Mouse (Mus musculus) embryonic facial prominence, embryonic 15.5 days (tissue): Measurements from ENCODE around the gene Ginm1. TPM values are rescaled to one million over a fixed set of nuclear protein-coding genes. Genes with fewer than 3 reads are reported as not detected.

ENCODE experiments used
- microRNA-seq: library from miRNA; unstranded; fragments of <30 nt; microRNA quantifications from one replicate; pipeline ENCODE4, GENCODE M21; 2016; ENCODE audit warnings: borderline number of aligned reads
- polyA plus RNA-seq: library from polyadenylated mRNA; unstranded; fragments of >200 nt; fragmentation: Nextera tagmentation; extraction: Ambion mirVana; gene quantifications from 2 replicates; pipeline ENCODE4 v1.2.1, GENCODE M21; 2015

The Ginm1 gene
- polyA plus RNA-seq, 1 experiment from 2014 or later: 87.3 TPM

Small RNAs within 50 kb of the gene (microRNA-seq; reads per million reads assigned to microRNA genes)
- gene Mir5104: 0.52 reads per million

Other genes starting within 250 kb of the Ginm1 start
- 3.0 and 4.0 TPM in 2 replicates for gene Lrp11, start 203.0 kb downstream of the Ginm1 start, polyA plus RNA-seq
- gene Nup43, start 125.3 kb downstream of the Ginm1 start, polyA plus RNA-seq: 38.2 and 38.3 TPM in 2 replicates
- gene Pcmt1, start 111.7 kb downstream of the Ginm1 start, polyA plus RNA-seq: 124 and 128 TPM in 2 replicates
- gene Lats1, start 111.6 kb downstream of the Ginm1 start, polyA plus RNA-seq: 8.7 and 9.0 TPM in 2 replicates
- 53.7 and 58.5 TPM in 2 replicates for gene Katna1, start 66.8 kb downstream of the Ginm1 start, polyA plus RNA-seq
- gene Ppil4, start 67 bp upstream of the Ginm1 start, polyA plus RNA-seq: 36.7 and 37.5 TPM in 2 replicates
- 0.21 TPM in 2 replicates for gene Zc3h12d, start 39.6 kb upstream of the Ginm1 start, polyA plus RNA-seq
- 20.7 and 23.2 TPM in 2 replicates for gene Tab2, start 163.4 kb upstream of the Ginm1 start, polyA plus RNA-seq